Mouse (Mus musculus) bone marrow macrophage, adult 2 months (primary cell): ENCODE data around the gene Slc41a1.

Experiments
- CTCF ChIP-seq: IDR thresholded peaks from 2 replicates; pipeline ENCODE4 v1.5.1; 2012; ENCODE audit warnings: low read depth, mild to moderate bottlenecking, low read length, moderate library complexity
- POLR2A ChIP-seq: IDR thresholded peaks from 2 replicates; pipeline ENCODE4 v1.6.1; 2012; ENCODE audit warnings: mild to moderate bottlenecking, low read depth, low read length, borderline replicate concordance

DNA sequence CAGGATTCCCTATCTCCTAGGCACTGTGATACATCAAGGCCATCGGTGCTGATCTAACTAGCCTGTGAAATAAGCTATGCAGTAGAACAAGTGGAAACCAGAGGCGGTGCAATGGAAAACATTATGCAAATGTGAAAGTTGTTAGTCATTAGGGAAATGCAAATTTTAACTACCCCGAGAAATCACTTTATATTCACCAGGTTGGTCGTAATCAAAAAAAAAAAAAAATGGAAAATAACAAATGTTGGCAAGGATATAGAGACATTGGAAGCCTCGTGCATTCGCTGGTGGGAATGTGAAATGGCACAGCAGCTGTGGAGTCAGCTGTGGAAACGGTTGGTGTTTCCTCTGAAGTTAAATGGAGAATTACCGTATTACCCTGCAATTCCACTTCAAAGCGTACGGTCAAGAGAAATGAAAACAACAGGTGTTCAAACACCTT, 6.4 kb upstream of the Slc41a1 start:
- TF ChIP-seq CTCF (no peak), POLR2A (no peak)
